Mouse (Mus musculus) hindbrain, embryonic 16.5 days (tissue): ENCODE measurements around the gene Tmem104. TPM values are rescaled to one million over a fixed set of nuclear protein-coding genes. Genes with fewer than 3 reads are reported as not detected.

Experiments
- ATAC-seq: fragments of 200-750 bp; cut with Nextera tagmentation; 2 replicates; pipeline ENCODE4 v1.8.0; 2017; ENCODE audit warnings: moderate TSS enrichment, moderate library complexity
- H3K27ac ChIP-seq: fragments of 300-500 bp; sonication (generic); 2 replicates; pipeline ENCODE4 v1.5.1; 2014; ENCODE audit warnings: low read depth, mild to moderate bottlenecking, control low read depth, low read length, moderate library complexity
- H3K27me3 ChIP-seq: fragments of 300-500 bp; sonication (generic); replicated peaks from 2 replicates; pipeline ENCODE4 v1.6.1; 2014; ENCODE audit warnings: low read length; ENCODE audit not compliant: control insufficient read depth, insufficient read depth
- H3K36me3 ChIP-seq: fragments of 300-500 bp; sonication (generic); 2 replicates; pipeline ENCODE4 v1.6.1; 2014; ENCODE audit warnings: mild to moderate bottlenecking, low read length, moderate library complexity, mixed read lengths; ENCODE audit not compliant: control insufficient read depth, insufficient read depth
- H3K4me1 ChIP-seq: fragments of 300-500 bp; sonication (generic); 2 replicates; pipeline ENCODE4 v1.6.1; 2014; ENCODE audit warnings: low read depth, low read length; ENCODE audit not compliant: control insufficient read depth, insufficient read depth
- H3K4me2 ChIP-seq: fragments of 300-500 bp; sonication (generic); 2 replicates; pipeline ENCODE4 v1.6.1; 2014; ENCODE audit warnings: mild to moderate bottlenecking, low read length, control low read depth, moderate library complexity
- H3K4me3 ChIP-seq: fragments of 300-500 bp; sonication (generic); 2 replicates; pipeline ENCODE4 v1.5.1; 2014; ENCODE audit warnings: mild to moderate bottlenecking, low read length, control low read depth, moderate library complexity
- H3K9ac ChIP-seq: fragments of 300-500 bp; sonication (generic); 2 replicates; pipeline ENCODE4 v1.6.1; 2014; ENCODE audit warnings: low read depth, mild to moderate bottlenecking, control low read depth, low read length, moderate library complexity
- H3K9me3 ChIP-seq: fragments of 300-500 bp; sonication (generic); 2 replicates; pipeline ENCODE4 v1.6.1; 2014; ENCODE audit warnings: mild to moderate bottlenecking, low read length, moderate library complexity; ENCODE audit not compliant: control insufficient read depth
- WGBS: fragments of 180-500 bp; shearing (Covaris S2); extraction: QIAGEN DNeasy Blood & Tissue Kit; methylation state at CpG from one replicate; pipeline ENCODE4 v1.1.7; 2014; 5-methylcytosine and 5-hydroxymethylcytosine counted together
- polyA plus RNA-seq: library from polyadenylated mRNA; unstranded; fragments of >200 nt; fragmentation: Nextera tagmentation; extraction: Ambion mirVana; gene quantifications from 2 replicates; pipeline ENCODE4 v1.2.1, GENCODE M21; 2015

The Tmem104 gene
- polyA plus RNA-seq, 1 experiment from 2014 or later = 13.1 TPM

DNA sequence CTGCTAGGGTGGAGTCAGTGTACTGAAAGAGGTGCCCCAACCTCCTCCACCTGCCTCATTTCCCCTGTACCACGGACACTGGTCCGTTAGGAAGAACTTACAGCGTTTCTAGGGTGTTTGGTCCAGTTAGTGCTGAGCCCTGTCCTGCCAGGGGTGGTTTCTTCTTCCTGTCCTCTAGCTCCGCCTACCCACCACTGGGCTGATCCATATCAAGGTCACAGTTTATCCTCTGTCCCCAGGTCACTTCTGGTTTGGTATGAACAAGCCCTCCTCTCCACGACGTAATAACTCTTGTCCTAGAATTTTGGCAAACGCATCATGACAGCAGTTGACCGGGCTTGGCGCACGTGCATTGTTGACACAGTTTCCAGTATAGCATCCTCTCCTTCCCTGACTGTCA, 32.4 kb downstream of the Tmem104 start:
- Histone ChIP-seq H3K9ac (no peak overlapping the region), H3K27me3 (no peaks in the 10 kb centered on the region), H3K27ac (no peak overlapping the region), H3K9me3 (no peaks in the 10 kb centered on the region), H3K4me3 (no peak overlapping the region), H3K36me3 (no peaks in the 10 kb centered on the region), H3K4me1 (peaks cover 25% of the 10 kb centered on the region), H3K4me2 (no peak overlapping the region)
- WGBS = 92% methylated on average over 10 of the region's 10 CpGs
- no peak for ATAC-seq

DNA sequence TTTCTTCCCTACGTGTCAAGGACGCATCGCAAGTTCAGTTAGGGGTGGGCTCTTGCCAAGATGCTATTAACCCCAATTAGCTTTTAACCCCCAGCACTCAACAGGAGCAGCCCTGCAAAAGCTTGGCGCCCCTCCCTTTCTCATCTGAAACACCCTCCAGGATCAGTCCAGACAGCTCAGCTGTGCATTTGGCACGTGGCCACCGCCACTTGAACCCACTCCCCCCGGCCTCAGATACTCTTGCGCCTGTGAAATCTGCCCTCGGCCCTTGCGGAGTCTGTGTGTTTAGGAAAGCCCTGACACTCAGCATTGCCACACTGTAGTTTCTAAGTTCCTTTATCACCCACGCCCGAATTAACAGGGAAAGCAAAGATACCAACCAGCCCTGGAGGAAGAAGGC, 34.8 kb downstream of the Tmem104 start:
- Histone ChIP-seq H3K9ac (no peak overlapping the region), H3K4me3 (no peak overlapping the region), H3K4me1 (peaks cover 42% of the 10 kb centered on the region), H3K36me3 (no peaks in the 10 kb centered on the region), H3K4me2 (no peak overlapping the region), H3K27me3 (no peaks in the 10 kb centered on the region), H3K27ac (no peak overlapping the region), H3K9me3 (no peaks in the 10 kb centered on the region)
- 44% methylated on average over 12 of the region's 12 CpGs for WGBS
- no peak for ATAC-seq

DNA sequence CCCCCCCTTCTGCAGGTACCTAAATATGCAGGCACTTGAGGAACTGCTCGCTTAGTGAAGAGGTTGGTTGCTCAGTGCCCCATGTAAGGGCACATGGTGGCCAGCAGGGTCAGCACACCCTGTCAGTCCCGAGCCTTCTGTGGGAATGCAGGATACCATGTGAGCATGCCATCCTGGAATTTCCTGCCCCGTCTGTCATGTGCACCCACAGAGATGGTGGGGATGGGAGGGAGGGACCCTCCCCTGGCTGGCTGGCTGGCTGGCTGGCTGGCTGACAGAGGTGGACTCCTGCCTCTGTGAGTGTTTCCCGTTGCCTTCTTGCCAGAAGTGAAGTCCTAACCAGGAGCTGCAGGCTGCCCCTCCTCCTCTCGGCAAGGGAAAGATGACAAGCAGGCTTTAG, 35.3 kb downstream of the Tmem104 start:
- Histone ChIP-seq H3K27ac (no peak overlapping the region), H3K27me3 (no peaks in the 10 kb centered on the region), H3K9me3 (no peaks in the 10 kb centered on the region), H3K36me3 (no peaks in the 10 kb centered on the region), H3K4me3 (no peak overlapping the region), H3K4me1 (peaks cover 42% of the 10 kb centered on the region), H3K4me2 (no peak overlapping the region), H3K9ac (0 out of 2 replicates have a peak overlapping the region, but pooled peaks have one; percentile 15)
- no peak for ATAC-seq
- WGBS = 39% methylated on average over 5 of the region's 5 CpGs

DNA sequence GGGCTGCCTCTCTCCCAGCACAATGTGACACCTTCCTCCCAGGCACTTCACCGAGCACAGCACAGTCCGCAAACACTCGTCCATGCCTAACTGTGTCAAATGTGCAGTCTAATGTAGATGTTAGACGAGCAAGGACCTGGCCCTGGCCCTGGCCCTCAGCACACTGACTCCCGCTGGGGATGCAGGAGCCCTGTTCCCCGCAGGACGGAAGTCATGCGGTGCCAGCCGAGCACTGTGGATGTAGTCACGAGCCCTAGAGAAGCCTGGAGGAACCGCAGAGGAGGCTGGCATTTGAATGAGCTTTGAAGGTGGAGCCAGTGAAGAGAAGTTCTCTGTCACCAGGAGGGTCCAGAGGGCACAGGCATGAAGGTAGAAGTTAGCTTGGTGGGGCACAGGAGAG, 36.2 kb downstream of the Tmem104 start:
- H3K4me1 ChIP-seq = peaks cover 37% of the 10 kb centered on the region
- no peak overlapping the region for H3K4me2 ChIP-seq
- WGBS = 66% methylated on average over 11 of the region's 11 CpGs
- H3K4me3 ChIP-seq = no peak overlapping the region
- ATAC-seq = no peak
- H3K36me3 ChIP-seq = no peaks in the 10 kb centered on the region
- no peak overlapping the region for H3K9ac ChIP-seq
- H3K9me3 ChIP-seq = no peaks in the 10 kb centered on the region
- H3K27me3 ChIP-seq = no peaks in the 10 kb centered on the region
- H3K27ac ChIP-seq = no peak overlapping the region

DNA sequence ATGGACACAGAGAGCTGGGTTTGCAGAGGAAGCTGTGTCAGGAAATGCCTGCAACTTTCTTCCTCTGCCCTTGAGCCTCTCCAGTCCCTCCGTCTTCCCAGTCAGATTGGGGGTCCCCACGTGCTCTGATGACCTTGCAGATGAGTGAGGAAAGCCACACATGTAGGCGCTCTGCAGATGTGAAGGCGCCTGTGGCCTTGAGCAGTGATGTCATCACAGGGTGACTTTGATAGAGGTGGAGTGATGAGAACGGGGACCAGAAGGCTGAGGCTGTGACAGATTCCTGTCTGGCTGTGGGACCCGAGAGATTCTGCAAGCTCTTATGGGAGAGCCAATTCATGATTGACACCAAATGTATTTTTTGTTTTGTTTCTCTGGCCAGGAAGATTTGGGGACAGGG, 36.6 kb downstream of the Tmem104 start:
- H3K27me3 ChIP-seq = no peaks in the 10 kb centered on the region
- no peak overlapping the region for H3K9ac ChIP-seq
- H3K4me2 ChIP-seq = no peak overlapping the region
- peaks cover 37% of the 10 kb centered on the region for H3K4me1 ChIP-seq
- ATAC-seq = no peak
- no peak overlapping the region for H3K27ac ChIP-seq
- WGBS = 79% methylated on average over 6 of the region's 6 CpGs
- H3K4me3 ChIP-seq = no peak overlapping the region
- H3K9me3 ChIP-seq = no peaks in the 10 kb centered on the region
- no peaks in the 10 kb centered on the region for H3K36me3 ChIP-seq

DNA sequence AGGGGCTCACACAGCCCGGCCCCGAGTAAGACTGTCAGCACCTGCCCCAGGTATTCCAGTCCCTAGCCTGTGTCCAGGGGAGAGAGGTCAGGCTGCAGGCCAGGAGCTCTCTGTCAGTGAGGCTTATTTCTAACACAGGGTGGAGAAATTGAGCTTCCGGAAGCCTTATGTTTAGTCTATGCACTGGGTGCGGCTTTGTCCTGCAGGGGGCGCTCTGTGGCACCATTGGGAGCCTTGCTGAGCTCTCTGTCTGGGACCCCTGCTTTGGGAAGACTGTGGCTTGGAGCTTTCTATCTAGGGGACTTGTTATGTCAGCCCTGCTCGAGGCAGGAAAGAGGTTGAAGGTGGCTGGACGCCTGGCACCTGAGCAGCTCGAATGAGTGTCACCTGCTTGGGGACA, 37.6 kb downstream of the Tmem104 start:
- no peak for ATAC-seq
- H3K9me3 ChIP-seq = no peaks in the 10 kb centered on the region
- no peaks in the 10 kb centered on the region for H3K27me3 ChIP-seq
- no peak overlapping the region for H3K4me2 ChIP-seq
- peaks cover 37% of the 10 kb centered on the region for H3K4me1 ChIP-seq
- H3K36me3 ChIP-seq = no peaks in the 10 kb centered on the region
- H3K27ac ChIP-seq = no peak overlapping the region
- no peak overlapping the region for H3K4me3 ChIP-seq
- 38% methylated on average over 8 of the region's 8 CpGs for WGBS
- no peak overlapping the region for H3K9ac ChIP-seq

DNA sequence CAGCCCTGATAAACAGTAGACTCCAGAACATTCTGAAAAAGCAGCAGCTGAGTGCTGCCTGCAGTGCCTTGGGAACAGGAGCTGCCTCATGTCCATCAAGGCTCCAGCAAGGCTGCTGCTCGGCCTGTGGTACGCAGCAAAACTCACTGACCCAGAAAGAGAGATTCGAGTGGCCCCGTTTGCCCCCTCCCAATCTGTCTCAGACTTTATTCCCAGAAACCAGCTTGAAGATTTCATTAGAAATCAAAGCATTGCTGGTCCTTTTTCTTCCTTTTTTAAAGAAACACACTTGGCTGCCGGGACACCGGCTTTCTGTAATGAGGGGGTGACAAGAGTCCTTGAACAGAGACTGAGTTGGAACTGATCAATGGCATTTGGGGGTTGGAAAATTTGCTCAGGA, 38.0 kb downstream of the Tmem104 start:
- H3K4me2 ChIP-seq = no peak overlapping the region
- no peak overlapping the region for H3K27ac ChIP-seq
- 0 out of 2 replicates have a peak, but pooled peaks cover under 1% of the 10 kb centered on the region for H3K27me3 ChIP-seq
- no peaks in the 10 kb centered on the region for H3K36me3 ChIP-seq
- H3K9me3 ChIP-seq = no peaks in the 10 kb centered on the region
- H3K4me3 ChIP-seq = no peak overlapping the region
- peaks cover 37% of the 10 kb centered on the region for H3K4me1 ChIP-seq
- 49% methylated on average over 6 of the region's 6 CpGs for whole genome bisulfite sequencing
- ATAC-seq = no peak
- no peak overlapping the region for H3K9ac ChIP-seq

DNA sequence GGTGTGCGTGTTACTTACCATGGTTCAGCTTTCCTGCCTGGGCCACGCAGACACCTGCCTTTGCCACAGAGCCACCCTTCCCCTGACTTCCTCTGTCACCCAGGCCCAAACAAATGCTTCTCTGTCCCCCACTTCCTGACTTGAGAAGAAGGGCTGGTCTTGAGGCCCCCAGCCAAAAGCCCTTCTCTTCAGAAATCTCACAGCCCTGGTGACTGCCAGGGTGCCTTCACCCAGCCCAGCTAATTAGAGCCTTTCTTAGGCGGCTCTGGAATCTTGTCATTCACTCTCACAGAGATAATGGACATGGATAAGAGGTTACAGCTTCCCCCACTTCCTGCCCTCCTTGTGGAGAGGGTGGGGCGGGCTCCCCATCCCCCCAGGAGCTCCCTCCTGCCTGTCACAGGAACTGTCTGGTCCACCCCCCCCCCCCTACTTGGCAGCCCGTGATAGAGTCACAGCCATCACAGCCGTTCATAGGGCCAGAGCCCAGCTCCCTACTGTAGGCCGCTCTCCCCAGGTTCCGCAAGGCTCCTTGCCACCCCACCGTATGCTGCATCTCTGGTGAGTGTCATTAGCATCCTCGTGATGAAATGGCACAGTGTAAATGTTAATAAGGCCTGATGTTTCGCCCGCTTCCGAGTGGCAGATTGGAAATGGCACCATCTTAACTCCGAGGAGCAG, 39.7 kb downstream of the Tmem104 start:
- 0 out of 2 replicates have a peak, but pooled peaks cover 3% of the 10 kb centered on the region for H3K27me3 ChIP-seq
- peak overlapping the region; percentile 29; the same call in 1 of the 2 replicates for H3K27ac ChIP-seq
- 32% methylated on average over 14 of the region's 14 CpGs for WGBS
- peaks cover 43% of the 10 kb centered on the region for H3K4me1 ChIP-seq
- no peak overlapping the region for H3K4me2 ChIP-seq
- H3K4me3 ChIP-seq = no peak overlapping the region
- H3K36me3 ChIP-seq = no peaks in the 10 kb centered on the region
- no peaks in the 10 kb centered on the region for H3K9me3 ChIP-seq
- peak; percentile 60 for ATAC-seq
- no peak overlapping the region for H3K9ac ChIP-seq

DNA sequence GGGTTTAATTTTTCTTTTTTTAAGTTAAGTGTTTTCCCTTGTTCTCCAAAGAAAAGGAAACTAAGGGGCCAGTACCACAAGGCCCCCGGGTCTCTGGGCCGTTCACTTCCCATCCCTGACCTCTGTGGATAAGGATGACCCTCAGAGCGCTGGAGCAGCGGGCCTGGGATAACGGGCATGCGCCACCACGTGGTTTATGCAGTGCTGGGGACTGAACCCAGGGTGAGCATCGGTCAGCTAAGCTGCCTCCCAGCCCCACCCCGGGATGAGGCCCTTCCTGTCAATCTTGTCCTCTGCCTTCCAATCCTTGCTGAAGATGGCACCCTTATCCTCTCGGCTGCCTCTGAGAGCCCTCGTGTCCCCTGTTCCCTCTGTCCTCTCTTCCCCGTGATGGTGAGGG, 40.4 kb downstream of the Tmem104 start:
- no peak overlapping the region for H3K4me2 ChIP-seq
- H3K36me3 ChIP-seq = no peaks in the 10 kb centered on the region
- H3K27me3 ChIP-seq = 0 out of 2 replicates have a peak, but pooled peaks cover 3% of the 10 kb centered on the region
- no peak overlapping the region for H3K9ac ChIP-seq
- H3K27ac ChIP-seq = no peak overlapping the region
- peaks cover 43% of the 10 kb centered on the region for H3K4me1 ChIP-seq
- no peak overlapping the region for H3K4me3 ChIP-seq
- WGBS = 35% methylated on average over 12 of the region's 12 CpGs
- no peak for ATAC-seq
- no peaks in the 10 kb centered on the region for H3K9me3 ChIP-seq
